Mouse (Mus musculus) heart, postnatal 14 days (tissue): ENCODE results near the gene Ggct. TPM values are rescaled to one million over a fixed set of nuclear protein-coding genes. Genes with fewer than 3 reads are reported as not detected.

Source experiments
- DNase-seq, 2 experiments: peaks; one replicate each; pipeline ENCODE4 v3.0.0; 2021 to 2022
- intact Hi-C: fragments of 180-260 bp; cut with DNase I; formaldehyde crosslinking; loops from one replicate; pipeline ENCODE4 v1.15.1; 2025
- long read RNA-seq, 2 experiments: library from polyadenylated mRNA; stranded (forward); transcript quantifications; one replicate each; pipeline ENCODE4 v2.0.0; 2021
- total RNA-seq, 2 experiments: library from RNA; stranded (reverse); gene quantifications; 2 replicates each; pipeline ENCODE4 v1.2.3; 2021

Ggct gene
- 10 to 100 TPM; 15.0 to 17.8 TPM for total RNA-seq
- long read RNA-seq, experiment 1, transcript Ggct-202 (4 exons, 3,960 nt): major isoform, 8 of 9 reads
- long read RNA-seq, experiment 1, partial matches to known transcripts: 0 of 9 reads
- long read RNA-seq, experiment 1, other reads (novel, unspliced or antisense): 0 of 9 reads
- long read RNA-seq, experiment 2, transcript Ggct-202 (4 exons, 3,960 nt): major isoform, 6 of 7 reads
- long read RNA-seq, experiment 2, partial matches to known transcripts: 0 of 7 reads
- long read RNA-seq, experiment 2, other reads (novel, unspliced or antisense): 1 of 7 reads

- peak; percentile 94 to 95 for DNase-seq
- intact Hi-C loops: loop anchor here (2.0 to 10.0 kb wide), 5 partner anchors 18 to 398 kb away; partner anchors contain the start of genes Fkbp14, Plekha8 and Znrf2
Observed at GRCm38 (mm10) chr6:54992734-54993260, at the start of gene Ggct. TSS of gene Ggct (minus strand) at chr6:54992950.

GRCm38 (mm10) chr6:55040031-55040430 is 47.3 kb upstream of the Ggct start:
- DNase-seq: no peak
- intact Hi-C loops: no loop called here

GRCm38 (mm10) chr6:55039446-55039783 is 46.7 kb upstream of the Ggct start:
- intact Hi-C loops: loop anchor here (2.0 kb wide), 1 partner anchor 71 kb away; no protein-coding TSS in a partner anchor

DNA sequence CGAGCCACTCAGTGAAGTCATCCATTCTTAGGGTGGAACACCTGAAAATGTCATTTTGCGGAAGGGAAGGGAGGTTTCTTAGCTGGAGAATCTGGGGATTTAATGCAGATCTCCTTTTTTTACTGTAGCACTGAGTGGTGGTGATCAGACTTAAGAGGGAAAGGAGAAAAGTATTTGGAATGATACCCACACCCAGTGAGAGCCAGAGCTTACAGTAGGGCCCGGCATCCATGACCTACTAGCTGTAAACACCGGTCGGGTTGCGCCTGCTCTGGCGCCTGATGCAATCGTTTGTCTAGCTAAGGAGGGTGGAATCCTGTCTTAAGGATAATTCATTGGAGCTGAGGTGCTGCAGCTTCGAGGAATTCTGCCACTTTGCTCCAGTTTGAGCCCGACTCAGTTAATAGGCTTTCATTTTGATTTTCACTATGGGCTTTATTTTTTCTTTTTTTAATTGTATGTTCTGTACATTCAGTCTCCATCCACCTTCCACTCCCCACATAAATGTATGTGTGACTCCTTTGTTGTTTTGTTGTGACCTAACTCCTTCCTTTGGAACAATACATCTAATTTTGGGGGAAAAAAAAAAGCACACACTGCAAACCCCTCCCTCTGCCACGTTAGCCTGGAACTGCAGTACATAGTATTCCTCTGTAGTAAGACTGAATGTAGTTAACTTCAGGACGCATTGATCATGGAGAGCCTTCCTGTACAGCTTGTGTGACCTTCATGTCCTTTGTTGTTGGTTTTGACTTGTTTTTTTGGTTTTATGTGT is 46.1 kb upstream of the Ggct start:
- DNase-seq: peak in 1 of 2 experiments; percentile 23
- intact Hi-C loops: loop anchor here (2.0 kb wide), 1 partner anchor 70 kb away; no protein-coding TSS in a partner anchor

More at GRCm38 (mm10) chr6:55039446-55039783, 46.7 kb upstream of the Ggct start:
- no peak for DNase-seq

- peak; percentile 90 to 93 for DNase-seq
- intact Hi-C loops: loop anchor here (2.0 kb wide), 1 partner anchor 69 kb away; no protein-coding TSS in a partner anchor
Observed at GRCm38 (mm10) chr6:55037799-55038670, 45.3 kb upstream of the Ggct start, which contains the start of gene Gars. TSS of gene Gars (plus strand) at chr6:55038007.

- DNase-seq: no peak
- intact Hi-C loops: no loop called here
Observed at GRCm38 (mm10) chr6:55036731-55037130, 44.0 kb upstream of the Ggct start.

DNA sequence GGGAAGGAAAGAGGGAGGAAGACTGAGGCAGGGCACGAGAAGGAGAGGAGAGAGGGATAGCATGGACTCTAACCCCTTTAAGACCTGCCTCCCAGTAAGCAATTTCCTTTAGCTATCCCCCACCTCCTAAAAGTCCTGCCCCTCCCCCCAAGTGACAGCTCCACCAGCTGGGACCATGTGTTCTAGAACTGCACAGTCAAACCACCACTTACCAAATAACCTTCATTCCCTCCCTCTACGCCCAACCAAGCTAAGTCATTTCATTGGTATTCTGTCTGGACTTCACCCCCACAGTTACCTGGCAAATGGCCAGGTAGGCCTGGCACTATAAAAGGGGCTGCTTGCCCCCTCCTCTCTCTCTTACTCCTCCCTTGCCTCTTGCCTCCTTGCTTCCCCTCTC is 34.9 kb upstream of the Ggct start:
- intact Hi-C loops: no loop called here

DNA sequence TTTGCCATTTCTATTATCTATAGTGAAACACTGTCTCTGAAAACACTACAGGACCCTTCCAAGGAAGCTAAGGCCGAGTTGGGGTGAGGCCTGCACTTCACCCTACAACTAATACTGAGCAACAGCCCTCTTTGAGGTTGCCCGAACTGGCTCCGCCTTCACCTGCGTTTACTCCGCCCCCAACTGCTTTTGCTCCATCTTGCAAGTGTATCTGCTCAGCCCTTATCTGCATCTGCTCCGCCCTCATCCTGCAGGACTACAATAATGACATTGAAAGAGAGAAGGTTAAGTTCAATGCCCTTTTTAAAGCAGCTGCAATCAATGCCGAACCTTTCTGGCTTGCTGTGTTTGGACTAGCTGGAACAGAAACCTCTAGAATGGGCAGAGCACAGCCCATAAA is 29.1 kb upstream of the Ggct start:
- no peak for DNase-seq
- intact Hi-C loops: no loop called here

More for the DNA sequence above, 34.9 kb upstream of the Ggct start:
- peak; percentile 19 to 28 for DNase-seq

GRCm38 (mm10) chr6:55018417-55018816 is 25.7 kb upstream of the Ggct start:
- intact Hi-C loops: loop anchor here (5.0 kb wide), 3 partner anchors 101 to 316 kb away; no protein-coding TSS in a partner anchor
- no peak for DNase-seq

- intact Hi-C loops: loop anchor here (1.0 to 5.0 kb wide), 4 partner anchors 100 to 315 kb away; no protein-coding TSS in a partner anchor
- peak; percentile 52 to 78 for DNase-seq
Observed at GRCm38 (mm10) chr6:55016710-55017583, 24.2 kb upstream of the Ggct start.

DNA sequence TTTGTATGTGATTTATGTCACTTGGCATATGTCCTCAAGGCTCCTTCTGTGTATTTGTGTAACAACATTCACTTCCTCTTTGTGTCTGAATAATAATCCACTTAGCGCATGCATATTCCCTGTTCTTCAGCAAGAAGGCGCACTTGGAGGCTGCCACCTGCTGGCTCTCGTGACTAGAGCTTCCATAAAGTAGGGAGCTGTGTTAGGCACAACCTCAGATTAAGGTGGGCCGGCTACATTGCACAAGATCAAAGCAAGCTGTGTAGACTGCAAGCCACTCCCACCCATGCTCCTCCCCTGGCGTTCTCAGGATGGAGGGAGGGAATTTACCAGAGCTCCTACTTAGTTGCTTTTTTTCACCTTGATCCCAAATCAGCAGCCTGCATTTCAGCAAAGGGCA is 23.5 kb upstream of the Ggct start:
- peak; percentile 42 to 56 for DNase-seq
- intact Hi-C loops: loop anchor here (5.0 kb wide), 3 partner anchors 99 to 314 kb away; no protein-coding TSS in a partner anchor

DNA sequence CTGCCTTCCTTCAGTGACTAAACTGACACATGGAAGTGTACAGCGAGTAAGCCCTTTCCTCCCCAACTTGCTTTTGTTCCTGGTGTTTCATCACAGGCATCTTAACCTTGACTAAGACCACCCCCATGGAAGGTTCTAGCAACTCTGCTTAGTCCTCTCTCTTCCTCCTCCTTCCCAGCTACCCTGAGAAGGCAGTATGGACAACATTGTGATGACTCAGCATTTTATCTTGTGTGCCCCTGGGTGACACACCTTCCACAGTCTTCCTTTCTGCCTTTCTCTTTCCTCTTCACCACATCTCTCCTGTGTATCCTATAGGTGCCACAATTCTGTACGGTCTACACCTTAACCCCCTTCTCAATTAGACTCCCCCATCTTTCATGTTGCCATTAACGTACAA is 21.4 kb upstream of the Ggct start:
- no peak for DNase-seq
- intact Hi-C loops: no loop called here

DNA sequence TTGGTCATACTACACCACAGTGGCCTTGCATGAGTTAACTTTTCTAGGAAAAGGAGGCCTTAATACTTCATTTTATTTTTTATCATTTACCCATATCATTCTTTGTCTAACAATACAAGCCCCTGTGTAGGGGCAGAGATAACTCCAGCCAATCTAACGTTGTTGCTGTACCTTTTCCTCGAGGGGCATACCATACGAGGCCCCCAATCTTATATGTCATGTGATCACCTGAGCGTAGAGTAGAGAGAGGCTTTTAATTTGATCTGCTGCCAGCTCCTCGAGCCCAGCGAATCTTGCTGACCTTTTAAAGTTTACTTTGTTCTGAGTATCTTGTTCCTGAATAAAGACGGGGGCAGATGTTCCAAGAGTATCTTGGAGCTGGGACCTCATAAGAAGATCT is 19.8 kb upstream of the Ggct start:
- intact Hi-C loops: no loop called here
- no peak for DNase-seq

DNA sequence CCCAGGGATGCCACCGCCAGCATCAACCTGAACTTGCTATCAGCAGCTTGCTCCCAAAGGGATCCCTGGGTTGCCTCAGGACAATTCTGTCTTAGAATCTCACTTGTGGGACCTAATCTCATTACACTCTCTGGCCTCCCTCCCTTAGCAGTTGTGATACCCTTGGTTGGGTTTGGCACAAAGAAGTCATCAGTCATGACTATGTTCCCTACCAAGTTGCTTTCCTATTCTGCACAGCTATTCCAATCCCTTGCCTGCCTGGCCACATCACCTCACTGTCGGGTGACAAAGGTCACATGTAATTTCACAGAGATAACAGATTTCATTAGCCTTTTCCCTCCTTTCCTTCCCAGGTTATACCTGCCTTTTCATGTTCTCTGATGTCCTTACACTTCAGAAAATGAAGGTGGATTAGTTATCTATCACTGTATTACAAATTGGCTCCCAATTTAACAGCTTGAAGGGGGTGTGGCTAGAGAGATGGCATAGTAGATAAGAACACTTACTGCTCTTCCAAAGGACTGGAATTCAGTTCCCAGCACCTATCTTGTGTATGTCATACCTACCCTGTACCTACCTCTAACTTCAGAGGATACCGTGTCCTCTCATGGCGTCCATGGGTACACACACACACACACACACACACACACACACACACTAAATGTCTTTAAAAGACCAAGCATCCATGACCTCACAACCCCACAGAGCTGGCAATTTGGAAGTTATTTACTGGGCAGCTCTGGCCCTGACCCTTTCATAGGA is 17.8 kb upstream of the Ggct start:
- no peak for DNase-seq
- intact Hi-C loops: no loop called here

DNA sequence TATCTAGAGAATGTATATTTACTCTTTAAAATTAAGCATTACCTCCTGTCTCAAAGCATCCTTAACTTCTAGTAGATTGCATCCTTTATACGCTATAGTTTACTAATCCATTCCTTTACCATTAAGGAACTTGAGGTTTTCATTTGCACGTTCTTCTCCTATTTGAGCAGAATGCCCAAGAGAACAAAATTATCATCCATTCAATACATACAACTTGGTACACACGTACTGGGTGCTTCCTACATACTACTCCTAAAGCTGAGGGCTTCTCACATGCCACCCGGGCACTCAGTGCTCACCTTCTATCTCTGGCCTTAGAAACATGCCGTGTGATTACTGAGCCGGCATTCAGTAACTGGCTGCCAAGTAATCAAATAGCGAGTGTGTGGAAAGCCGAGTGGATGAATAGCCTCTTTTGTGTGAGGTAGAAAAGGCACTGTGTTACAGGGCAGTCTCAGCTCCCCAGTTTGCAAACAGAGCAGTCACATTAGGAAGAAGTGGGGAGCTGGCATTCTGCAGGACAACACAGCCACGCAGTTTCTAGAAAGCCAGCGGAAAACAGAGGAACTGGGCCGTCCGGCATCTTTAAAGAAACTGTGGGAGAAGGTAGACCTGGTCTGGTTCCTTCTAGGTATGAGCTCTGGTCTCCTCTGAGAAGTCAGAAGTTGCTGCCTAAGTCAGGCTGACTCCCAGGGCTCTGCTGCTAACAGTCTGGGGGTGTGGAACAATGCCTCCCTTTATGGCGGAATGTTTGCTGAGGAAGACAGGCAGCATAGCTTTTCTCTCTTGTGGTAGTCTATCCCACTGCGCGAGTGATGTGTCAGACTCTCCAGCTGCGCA is 16.9 kb upstream of the Ggct start:
- intact Hi-C loops: no loop called here
- no peak for DNase-seq

DNA sequence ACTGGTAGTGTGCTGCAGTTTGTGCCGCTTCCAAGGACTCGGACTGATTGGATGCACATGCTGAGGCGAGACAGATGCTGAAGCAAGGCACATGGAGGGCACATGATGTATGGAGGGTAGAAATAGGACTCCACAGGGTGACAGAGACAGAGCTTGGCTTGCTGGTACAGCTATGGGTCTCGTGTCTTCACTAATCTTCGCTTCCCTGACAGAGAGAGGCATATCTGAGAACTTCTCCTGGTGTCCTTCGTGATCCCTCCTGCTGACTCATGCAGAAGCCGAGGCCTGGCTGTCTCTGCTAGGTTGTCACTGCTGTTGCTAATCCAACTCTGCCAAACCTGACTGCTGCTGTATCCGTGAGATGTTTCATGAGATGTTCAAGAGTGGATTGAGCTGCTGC is 15.7 kb upstream of the Ggct start:
- DNase-seq: no peak
- intact Hi-C loops: no loop called here

- DNase-seq: no peak
- intact Hi-C loops: no loop called here
Observed at GRCm38 (mm10) chr6:55003559-55003958, 10.8 kb upstream of the Ggct start.
